Mouse (Mus musculus) G1E-ER4 (cell line): Measurements from ENCODE around the gene Cd247. TPM values are rescaled to one million over a fixed set of nuclear protein-coding genes. Genes with fewer than 3 reads are reported as not detected.

Experiments used
- GATA1 ChIP-seq: IDR thresholded peaks from one replicate; pipeline ENCODE4 v1.8.0; 2012; ENCODE audit warnings: low read length, inconsistent platforms
- polyA plus RNA-seq: library from polyadenylated mRNA; stranded (reverse); fragments of >175 nt; gene quantifications from 2 replicates; pipeline ENCODE4 v1.2.3, GENCODE M21; 2012

Gene Cd247
- 0.41 and 0.44 TPM in 2 replicates for polyA plus RNA-seq

DNA sequence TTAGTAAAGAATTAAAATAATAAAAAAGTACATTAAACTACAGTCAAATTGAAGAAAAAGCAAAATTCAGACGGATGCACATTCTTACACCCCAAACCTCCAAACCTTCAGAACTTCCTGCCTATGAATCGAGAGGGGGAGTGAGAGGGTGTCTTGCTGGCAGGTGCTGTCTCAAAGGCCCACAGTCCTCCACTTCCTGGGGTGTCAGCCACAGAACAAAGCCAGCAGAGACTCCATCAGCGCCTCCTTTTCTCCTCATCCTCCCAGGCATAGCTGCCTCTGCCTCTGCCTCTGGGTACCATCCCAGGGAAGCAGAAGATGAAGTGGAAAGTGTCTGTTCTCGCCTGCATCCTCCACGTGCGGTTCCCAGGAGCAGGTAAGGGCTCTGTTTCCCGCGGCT, at the start of gene Cd247:
Cd247 (plus strand) TSS at position 171 of the 400 bp plus-strand sequence.
- TF ChIP-seq GATA1: no peak

DNA sequence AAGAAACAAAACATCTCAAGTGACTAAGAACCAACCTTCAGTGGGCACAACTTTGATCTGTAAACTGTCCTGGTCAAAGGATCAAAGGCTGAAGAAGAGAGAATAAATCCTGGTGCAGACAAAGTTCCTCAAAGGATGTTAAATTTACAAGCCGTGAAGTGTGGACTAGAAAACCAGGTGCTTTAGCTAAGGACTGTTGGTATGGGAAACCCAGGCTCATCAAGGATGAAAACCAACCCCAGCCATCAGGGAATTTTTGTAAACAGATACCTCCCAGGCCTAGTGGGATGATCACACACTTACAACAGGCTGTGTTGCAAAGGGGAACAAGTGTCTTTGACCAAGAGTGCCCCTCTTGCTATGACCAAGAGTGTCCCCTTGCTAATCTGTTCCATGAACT, 49.5 kb upstream of the Cd247 start:
- TF ChIP-seq GATA1: no peak

GRCm38 (mm10) chr1:165741989-165742388, 46.5 kb upstream of the Cd247 start:
- no peak for TF ChIP-seq GATA1

GRCm38 (mm10) chr1:165748053-165748452, 40.4 kb upstream of the Cd247 start:
- TF ChIP-seq GATA1: no peak

DNA sequence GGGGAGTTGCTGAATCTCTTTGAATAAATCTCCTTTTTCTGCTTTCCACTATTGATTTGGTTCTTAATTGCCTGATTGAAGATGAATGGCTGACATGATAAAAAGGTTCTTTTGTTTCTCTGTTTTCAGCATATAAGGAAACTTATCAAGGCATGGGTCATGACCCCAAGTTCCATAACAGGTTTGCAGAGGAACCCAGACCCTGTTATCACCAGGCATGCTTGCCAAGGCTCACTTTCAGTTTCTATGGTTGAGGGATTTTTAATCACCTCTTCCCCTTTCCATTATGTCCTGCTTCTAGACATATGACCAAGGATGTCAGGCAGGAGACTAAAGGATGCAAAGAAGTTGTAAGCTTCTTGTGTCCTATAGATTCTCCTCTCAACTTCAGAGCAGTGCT, 37.3 kb upstream of the Cd247 start:
- TF ChIP-seq GATA1: no peak

DNA sequence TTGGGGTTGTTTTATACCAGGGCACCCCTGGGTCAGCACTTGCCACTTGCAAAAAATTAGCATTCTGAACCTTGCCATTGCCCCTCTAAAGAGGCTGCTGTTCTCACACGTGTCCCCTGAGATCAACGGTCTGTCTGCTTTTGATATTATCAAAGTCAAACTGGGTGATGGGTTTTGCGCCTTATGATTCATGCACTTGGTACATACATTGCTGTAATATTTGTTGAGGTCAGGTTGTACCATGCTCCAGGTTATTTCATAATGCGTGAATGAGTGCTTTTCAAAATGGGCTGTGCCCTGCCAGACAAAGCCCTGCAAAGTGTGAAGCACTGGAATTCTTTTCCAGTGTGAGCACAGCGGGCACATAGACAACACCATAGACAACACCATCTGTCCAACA, 36.6 kb upstream of the Cd247 start:
- no peak for TF ChIP-seq GATA1

GRCm38 (mm10) chr1:165754205-165754604, 34.3 kb upstream of the Cd247 start:
- no peak for TF ChIP-seq GATA1

GRCm38 (mm10) chr1:165755194-165755593, 33.3 kb upstream of the Cd247 start:
- TF ChIP-seq GATA1: no peak

GRCm38 (mm10) chr1:165761522-165762305, 26.8 kb upstream of the Cd247 start:
- no peak for TF ChIP-seq GATA1

- TF ChIP-seq GATA1: no peak
Measured at GRCm38 (mm10) chr1:165762914-165763634, 25.4 kb upstream of the Cd247 start.

DNA sequence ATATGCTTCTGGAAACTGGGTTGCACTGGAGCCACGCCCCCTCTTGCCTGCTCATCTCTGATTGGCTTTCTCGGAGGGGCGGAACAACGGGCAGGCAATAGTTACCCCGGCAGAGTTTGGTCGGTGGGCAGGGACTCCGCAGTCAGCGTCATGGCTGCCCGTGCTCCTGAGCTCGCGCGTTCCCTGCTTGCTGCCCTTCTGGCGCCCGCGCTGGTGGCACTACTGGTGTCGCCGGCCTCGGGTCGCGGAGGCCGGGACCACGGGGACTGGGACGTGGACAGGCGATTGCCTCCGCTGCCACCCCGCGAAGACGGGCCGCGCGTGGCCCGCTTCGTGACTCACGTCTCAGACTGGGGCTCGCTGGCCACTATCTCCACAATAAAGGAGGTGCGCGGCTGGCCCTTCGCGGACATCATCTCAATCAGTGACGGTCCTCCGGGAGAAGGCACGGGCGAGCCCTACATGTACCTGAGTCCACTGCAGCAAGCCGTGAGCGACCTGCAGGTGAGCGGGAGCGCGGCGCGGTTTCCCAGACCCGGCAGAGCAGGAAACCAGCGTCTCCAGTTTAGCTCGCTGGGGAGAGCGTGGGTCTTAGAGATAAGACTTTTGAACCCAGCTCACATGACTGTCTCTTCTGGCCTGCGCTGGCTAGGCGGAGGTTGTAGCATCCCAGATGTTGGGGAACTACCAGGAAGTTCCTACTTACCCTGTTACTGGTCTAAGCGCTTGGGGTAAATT, 24.7 kb upstream of the Cd247 start, which contains the start of gene Creg1:
Creg1 (plus strand) TSS at position 112 of the 738 bp plus-strand sequence.
- no peak for TF ChIP-seq GATA1

DNA sequence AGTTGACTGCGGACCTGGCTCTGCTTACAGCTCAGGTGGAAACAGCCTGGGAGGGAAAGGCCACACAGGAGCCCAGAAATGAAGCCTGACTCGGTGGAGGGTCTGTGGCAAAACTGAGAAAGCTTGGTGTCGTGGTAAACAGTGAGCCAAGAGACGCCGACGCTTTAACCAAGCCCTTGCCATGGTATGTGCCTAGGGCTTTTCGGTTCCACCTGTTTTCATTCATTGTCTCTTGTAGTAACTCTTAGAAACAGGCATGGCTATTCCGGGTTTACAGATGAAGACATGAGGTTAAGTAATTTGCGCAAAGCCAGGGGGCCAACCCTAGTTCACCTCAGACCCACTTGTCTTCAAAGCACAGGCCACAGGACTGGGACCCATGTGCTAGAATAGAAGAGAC, 23.9 kb upstream of the Cd247 start:
- TF ChIP-seq GATA1: no peak

DNA sequence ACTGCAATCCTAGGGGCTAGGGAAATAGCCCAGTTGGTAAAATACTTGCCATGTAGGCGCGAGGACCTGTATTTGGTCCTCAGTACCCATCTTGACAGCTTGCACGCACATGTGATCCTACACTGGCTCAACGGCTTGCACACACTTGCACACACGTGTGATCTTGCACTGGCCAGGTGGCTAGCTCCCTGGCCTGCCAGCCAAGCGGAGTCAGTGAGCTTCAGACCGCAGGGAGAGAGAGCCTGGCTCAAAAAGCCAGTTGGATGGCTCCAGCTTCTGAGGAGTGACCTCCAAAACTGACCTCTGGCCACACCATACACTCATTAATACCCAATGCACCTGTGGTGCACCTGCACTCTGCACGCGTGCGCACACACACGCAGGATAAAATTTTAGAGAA, 23.4 kb upstream of the Cd247 start:
- no peak for TF ChIP-seq GATA1

DNA sequence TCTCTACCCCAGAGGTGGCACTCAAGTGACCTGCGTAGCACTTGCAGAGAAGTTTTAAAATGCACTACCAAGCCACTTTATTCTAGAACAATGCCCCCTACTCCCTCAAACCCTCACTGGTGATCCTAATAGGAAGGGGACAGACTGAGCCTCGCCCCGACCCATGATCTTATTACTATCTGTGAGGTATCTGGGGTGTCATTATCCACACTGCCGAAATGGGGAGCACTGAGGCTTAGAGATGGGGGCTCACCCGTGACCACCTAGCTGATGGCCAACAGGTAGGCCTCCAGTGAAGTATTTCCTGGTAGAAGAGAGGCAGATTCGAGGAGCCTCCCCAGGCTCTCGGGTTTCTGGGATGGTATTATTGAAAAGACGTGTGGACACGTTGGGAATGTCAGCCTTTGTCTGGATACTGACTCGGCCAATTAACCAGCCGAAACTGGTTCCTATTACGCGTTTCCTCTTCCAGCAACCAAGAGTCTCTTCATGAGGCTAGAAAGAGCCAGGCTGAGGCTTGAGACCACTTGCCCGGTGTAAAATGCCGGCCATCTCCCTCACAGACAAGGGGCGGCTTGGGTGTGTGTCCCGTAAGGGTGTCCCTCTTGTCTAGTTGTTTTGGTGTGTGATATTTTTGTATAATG, 22.7 kb upstream of the Cd247 start:
- no peak for TF ChIP-seq GATA1

DNA sequence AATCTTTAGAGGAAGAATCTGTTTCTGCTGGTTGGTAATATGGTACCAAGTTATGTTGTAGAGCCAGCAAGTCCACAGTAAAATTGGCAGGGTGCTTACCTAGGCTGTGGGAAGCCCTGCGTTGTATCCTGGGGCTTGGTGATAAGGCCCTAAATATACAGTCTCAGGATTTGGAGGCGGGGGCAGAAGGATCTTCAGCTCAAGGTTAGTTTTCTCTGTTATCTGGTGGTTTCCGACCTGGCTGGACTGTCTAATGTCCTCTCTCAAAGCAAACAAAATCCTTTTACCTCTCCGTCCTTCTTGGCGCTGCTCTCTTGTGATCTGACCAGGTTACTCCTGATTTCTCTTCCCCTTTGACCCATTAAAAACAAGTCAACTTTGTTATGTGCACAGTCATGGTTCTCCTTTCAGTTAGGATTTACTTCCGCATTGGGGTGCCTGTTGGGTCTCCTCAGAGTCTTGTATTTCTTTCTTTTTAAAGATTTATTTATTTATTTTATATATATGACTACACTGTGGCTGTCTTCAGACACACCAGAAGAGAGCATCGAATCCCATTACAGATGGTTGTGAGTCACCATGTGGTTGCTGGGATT, 22.1 kb upstream of the Cd247 start:
- no peak for TF ChIP-seq GATA1
